Mouse (Mus musculus) neural tube, embryonic 10.5 days (tissue): ENCODE results near the gene Mogs.
A peak's percentile ranks its signal among the peaks of the same experiment; 100 is the strongest.
"Not testable (repeated sequence)": the region's sequence is repeated elsewhere in the genome, so short reads cannot be mapped to it uniquely, and the experiment has no call there.

Source experiments
- DNase-seq: peaks from one replicate; pipeline ENCODE4 v3.0.0-alpha.2; 2017; ENCODE audit warnings: low spot score; ENCODE audit errors: extremely low spot score

The Mogs gene

DNA sequence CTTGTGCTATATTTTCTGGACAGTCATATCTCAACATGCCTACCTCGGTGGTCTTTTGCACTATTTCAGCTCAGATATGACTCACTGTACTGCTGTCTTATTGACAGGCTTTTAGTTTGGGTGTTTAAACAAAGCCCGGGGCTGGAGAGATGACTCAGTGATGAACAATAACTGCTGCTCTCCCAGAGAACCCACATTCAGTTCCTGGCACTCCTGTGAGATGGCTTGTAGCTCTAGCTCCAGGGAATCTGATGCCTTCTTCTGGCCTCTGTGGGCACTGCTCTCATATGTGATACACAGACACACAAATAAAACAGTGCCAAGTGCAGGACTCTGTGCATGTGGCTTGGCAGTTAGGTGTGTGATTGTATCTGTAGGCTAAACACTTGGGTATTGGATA is 29.9 kb downstream of the Mogs start:
- no peak for DNase-seq

DNA sequence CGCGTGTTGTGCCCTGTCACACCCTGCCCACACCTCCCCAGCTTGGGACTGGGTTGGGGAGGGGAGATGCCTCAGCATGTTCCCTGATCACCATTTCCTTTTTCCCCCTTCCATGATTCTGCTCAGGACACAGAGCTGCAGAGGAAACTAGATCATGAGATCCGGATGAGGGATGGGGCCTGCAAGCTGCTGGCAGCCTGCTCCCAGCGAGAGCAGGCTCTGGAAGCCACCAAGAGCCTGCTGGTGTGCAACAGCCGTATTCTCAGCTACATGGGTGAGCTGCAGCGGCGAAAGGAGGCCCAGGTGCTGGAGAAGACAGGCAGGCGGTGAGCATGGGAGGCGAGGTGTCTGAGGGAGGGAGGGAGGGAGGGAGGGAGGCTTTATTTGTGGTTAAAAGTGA is 30.5 kb downstream of the Mogs start:
- no peak for DNase-seq

DNA sequence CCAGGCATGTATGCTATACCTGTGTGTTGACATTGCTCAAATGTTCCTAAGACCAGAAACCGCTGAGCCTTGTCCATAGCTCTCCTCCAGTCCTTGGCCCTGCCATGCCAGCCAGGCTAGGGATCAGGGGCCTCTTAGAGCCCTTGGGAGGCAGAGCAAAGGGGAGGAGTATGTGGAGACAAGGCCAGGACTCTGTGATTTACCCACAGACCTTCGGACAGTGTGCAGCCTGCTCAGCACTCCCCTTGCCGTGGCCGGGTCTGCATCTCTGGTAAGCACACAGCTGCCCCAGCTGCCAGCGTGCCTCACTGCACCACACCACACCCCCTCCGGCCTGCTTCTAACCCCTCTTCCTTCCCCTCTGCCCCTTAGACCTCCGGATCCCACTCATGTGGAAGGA is 32.0 kb downstream of the Mogs start:
- no peak for DNase-seq

GRCm38 (mm10) chr6:83151721-83152120 is 36.4 kb downstream of the Mogs start:
- no peak for DNase-seq

DNA sequence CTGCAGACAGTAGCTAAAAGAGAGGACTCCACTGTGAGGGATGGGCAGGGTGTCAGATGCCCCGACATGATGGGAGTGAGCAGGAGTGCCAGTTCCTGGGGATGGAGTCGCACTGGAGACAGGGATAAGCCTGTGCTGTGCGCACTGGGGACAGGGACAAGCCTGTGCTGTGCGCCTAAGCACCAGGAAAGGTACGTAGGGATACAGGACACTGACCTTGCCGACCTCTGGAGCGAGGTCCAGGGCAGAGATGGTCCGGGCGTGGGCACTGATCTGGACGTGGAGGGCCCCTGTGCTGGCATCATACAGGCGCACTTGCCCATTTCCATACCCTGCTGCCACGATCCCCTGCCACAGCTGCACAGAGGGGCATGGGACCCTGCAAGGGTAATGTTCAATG is 37.7 kb downstream of the Mogs start:
- DNase-seq, result no peak

- DNase-seq, result no peak
Measured at GRCm38 (mm10) chr6:83153485-83153884, 38.2 kb downstream of the Mogs start.

- DNase-seq, result no peak
Measured at GRCm38 (mm10) chr6:83155552-83156238, 40.4 kb downstream of the Mogs start.

- peak; percentile 88 for DNase-seq
Measured at GRCm38 (mm10) chr6:83156259-83156684, 41.0 kb downstream of the Mogs start, which contains the start of the genes Wdr54 and 1700003E16Rik. TSS of gene Wdr54 (minus strand) at chr6:83156397. TSS of gene 1700003E16Rik (plus strand) at chr6:83156404.

- not testable (repeated sequence) for DNase-seq
Measured at GRCm38 (mm10) chr6:83159456-83159855, 44.2 kb downstream of the Mogs start.

DNA sequence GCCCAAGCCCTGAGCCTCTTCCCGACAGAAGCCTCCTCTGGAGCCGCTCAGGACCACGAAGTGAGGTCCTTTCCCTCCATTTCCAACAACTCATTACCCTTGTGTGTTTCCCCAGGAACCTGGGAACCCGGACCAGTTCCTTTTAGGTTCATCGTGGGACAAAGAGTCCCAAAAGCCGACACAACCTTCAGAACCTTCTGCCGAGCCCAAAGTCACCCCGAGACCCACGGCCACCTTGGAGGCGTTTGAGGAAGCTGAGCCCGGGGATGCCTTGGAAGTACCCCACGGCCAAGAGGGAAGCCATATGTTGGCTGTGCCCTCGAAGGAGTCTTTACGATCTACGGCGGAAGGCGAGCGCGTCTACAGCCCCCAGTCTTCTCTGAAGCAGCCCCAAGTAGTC is 46.1 kb downstream of the Mogs start:
- DNase-seq, result no peak

GRCm38 (mm10) chr6:83161921-83162641 is 46.8 kb downstream of the Mogs start:
- DNase-seq, result peak; percentile 59

- DNase-seq, result peak; percentile 70
Measured at GRCm38 (mm10) chr6:83162701-83163100, 47.4 kb downstream of the Mogs start.

- no peak for DNase-seq
Measured at GRCm38 (mm10) chr6:83165026-83165606, 49.8 kb downstream of the Mogs start.

DNA sequence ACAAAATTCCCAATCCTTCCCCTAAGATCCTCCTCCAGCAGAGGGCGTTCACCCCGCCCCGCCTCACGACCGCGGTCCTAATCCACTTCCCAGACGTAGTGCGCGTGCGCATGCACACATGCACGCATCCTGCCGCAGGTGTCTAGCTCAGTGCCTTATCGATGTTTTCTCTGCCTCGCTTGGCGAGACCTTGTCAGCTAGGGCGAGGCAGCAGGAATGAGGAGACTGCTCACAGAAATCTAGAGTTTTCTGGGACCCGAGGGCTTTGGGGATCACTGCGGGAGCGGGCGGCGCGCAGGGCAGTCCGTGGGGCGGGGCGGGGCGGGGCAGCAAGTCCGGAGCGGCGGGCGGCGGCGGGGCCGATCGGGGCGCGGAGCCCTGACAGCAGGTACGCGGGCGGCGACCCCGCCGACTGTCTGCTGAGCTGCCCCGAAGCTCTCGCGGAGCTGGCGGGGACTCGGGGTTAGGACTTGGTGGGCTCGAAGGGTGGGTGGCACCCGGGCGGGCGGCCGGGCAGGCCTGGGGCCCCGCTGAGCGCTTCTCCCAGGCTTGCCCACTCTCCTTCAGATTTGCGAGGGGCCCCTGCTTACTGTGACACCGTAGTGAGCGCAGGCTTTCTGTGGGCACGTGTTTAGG is 50.4 kb downstream of the Mogs start, which contains the start of gene Dctn1:
TSS of gene Dctn1 (plus strand) at position 314 of the 636 bp plus-strand sequence.
- DNase-seq, result peak; percentile 96

DNA sequence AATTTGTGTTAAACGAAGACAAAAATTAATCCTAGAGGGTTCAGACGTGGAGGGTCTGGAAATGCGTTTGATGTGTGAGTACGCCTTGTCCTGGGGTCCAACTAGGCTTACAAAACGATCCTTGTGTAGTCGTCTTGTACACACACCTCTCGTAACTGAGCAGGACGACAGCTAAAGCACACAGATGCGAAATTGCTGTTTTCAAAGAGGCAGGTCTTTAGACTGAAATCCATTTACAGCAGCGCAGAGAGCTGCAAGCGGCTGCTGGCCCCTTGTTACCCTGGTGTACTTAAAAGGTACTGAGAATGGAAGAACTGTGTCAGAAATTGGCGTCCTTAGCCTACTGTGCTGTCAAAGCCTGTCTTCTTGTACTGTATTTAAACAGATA is 50.9 kb downstream of the Mogs start:
- DNase-seq, result no peak
